Mouse (Mus musculus) ES-Bruce4 (cell line): ENCODE measurements around the gene Hspb9. TPM values are rescaled to one million over a fixed set of nuclear protein-coding genes. Genes with fewer than 3 reads are reported as not detected.

ENCODE experiments used
- H3K27ac ChIP-seq: 2 replicates; pipeline ENCODE4 v1.5.1; 2012; ENCODE audit warnings: low read length, inconsistent platforms; ENCODE audit not compliant: insufficient read depth
- H3K27me3 ChIP-seq: 2 replicates; pipeline ENCODE4 v1.6.1; 2012; ENCODE audit warnings: mild to moderate bottlenecking, low read length, inconsistent platforms; ENCODE audit not compliant: control insufficient read depth, poor library complexity, insufficient read depth, severe bottlenecking
- H3K36me3 ChIP-seq: 2 replicates; pipeline ENCODE4 v1.6.1; 2012; ENCODE audit warnings: inconsistent platforms, mild to moderate bottlenecking, low read length, moderate library complexity; ENCODE audit not compliant: control insufficient read depth, poor library complexity, insufficient read depth, severe bottlenecking
- H3K4me1 ChIP-seq: one replicate; pipeline ENCODE4 v1.8.1; 2011; ENCODE audit warnings: low read length; ENCODE audit not compliant: control insufficient read depth, insufficient read depth
- H3K4me3 ChIP-seq: 2 replicates; pipeline ENCODE4 v1.5.1; 2011; ENCODE audit warnings: low read depth, mild to moderate bottlenecking, low read length
- H3K9ac ChIP-seq: 2 replicates; pipeline ENCODE4 v1.6.1; 2012; ENCODE audit warnings: low read depth, mild to moderate bottlenecking, inconsistent platforms; ENCODE audit not compliant: poor library complexity, severe bottlenecking
- H3K9me3 ChIP-seq: replicated peaks from 2 replicates; pipeline ENCODE4 v1.6.1; 2012; ENCODE audit warnings: mild to moderate bottlenecking, low read length, inconsistent platforms; ENCODE audit not compliant: control insufficient read depth, poor library complexity, insufficient read depth, severe bottlenecking
- CTCF ChIP-seq: IDR thresholded peaks from one replicate; pipeline ENCODE4 v1.8.1; 2011; ENCODE audit warnings: low read depth, low read length
- EP300 ChIP-seq: IDR thresholded peaks from 2 replicates; pipeline ENCODE4 v1.6.1; 2011; ENCODE audit warnings: low read depth, low read length; ENCODE audit not compliant: insufficient read depth
- POLR2A ChIP-seq: IDR thresholded peaks from one replicate; pipeline ENCODE4 v1.8.1; 2011; ENCODE audit warnings: low read length; ENCODE audit not compliant: insufficient read depth
- polyA plus RNA-seq: library from polyadenylated mRNA; stranded (reverse); fragments of >200 nt; gene quantifications from 2 replicates; pipeline ENCODE4 v1.2.4, GENCODE M21; 2011; ENCODE audit warnings: low read depth; ENCODE audit not compliant: missing spikeins, insufficient read depth, insufficient read length

Gene Hspb9
- polyA plus RNA-seq, 1 experiment, result not detected

DNA sequence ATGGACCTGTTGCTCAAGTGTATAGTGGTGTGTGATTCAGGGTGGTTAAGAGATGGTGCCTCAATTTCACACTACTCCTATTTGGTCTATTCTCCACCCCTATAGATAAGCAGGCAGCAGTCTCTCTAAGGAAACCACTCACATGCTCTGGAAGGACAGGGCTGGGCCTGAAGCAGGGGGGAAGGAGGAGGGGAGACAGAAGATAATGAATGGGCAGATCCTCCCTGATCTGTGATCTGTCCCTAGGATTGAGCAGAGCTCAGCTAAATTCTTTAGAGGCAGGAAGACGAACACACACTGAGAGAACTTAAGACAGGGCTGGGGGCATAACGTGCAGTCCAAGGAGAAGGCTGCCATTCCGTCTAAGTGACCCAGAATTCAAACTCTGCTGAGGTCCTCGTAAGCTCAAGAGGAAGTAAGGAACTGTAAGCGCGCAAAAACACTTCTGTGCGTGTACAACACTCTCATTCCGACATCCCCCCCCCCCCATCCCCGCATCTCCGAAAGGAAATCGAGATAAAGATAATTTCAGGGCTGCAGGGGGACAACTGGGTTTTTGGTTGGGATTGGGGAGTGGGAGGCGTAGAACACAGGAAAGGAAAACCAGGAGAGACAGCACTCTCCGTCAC lies 23.6 kb downstream of the Hspb9 start:
- Histone ChIP-seq H3K4me1 (no peaks in the 10 kb centered on the region), H3K9me3 (no peaks in the 10 kb centered on the region), H3K27ac (no peak overlapping the region), H3K27me3 (no peaks in the 10 kb centered on the region), H3K4me3 (peak overlapping the region; percentile 92), H3K36me3 (peaks cover 2% of the 10 kb centered on the region), H3K9ac (peak overlapping the region; percentile 93)
- no peak for TF ChIP-seq POLR2A
- no peak for TF ChIP-seq EP300
- no peak for TF ChIP-seq CTCF

DNA sequence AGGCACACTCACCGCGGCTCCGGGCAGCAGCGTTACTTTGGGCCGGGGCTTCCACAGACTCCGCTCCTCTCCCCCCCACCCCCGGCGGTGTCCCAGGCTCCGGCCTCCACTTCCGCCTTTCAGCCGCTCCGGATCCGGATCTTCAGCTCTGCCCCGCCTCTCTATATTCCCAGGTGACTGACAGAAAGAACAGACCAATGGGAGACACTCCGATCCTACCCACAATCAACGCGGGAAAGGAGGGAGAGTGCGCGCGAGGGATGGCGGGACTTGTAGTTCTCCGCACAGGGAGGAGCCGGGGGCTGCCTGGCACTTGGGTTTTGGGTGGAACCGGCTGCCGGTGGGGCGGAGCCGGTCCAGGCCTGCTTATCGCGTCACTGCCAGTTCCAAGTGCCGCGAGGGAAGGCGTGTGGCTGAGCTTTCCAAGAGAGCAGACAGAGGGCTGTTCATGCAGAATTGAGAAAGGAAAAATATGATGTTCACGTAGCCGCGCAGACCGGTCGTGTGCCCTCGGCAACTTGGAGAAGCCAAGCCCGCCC lies 24.5 kb downstream of the Hspb9 start, which contains the start of gene Rab5c:
Gene Rab5c, minus strand, starts transcription at position 150 of the 539 bp plus-strand sequence.
- no peaks in the 10 kb centered on the region for H3K9me3 ChIP-seq
- peak within 1 kb of the TSS; percentile 92 for H3K4me3 ChIP-seq
- no peaks in the 10 kb centered on the region; the same call in 1 of the 2 replicates for H3K36me3 ChIP-seq
- H3K27ac ChIP-seq, result 0 out of 2 replicates have a peak within 1 kb of the TSS, but pooled peaks have one; percentile 12
- H3K4me1 ChIP-seq, result no peaks in the 10 kb centered on the region
- no peak for TF ChIP-seq CTCF
- TF ChIP-seq POLR2A, result peak; percentile 83
- peak within 1 kb of the TSS; percentile 93 for H3K9ac ChIP-seq
- no peaks in the 10 kb centered on the region for H3K27me3 ChIP-seq

DNA sequence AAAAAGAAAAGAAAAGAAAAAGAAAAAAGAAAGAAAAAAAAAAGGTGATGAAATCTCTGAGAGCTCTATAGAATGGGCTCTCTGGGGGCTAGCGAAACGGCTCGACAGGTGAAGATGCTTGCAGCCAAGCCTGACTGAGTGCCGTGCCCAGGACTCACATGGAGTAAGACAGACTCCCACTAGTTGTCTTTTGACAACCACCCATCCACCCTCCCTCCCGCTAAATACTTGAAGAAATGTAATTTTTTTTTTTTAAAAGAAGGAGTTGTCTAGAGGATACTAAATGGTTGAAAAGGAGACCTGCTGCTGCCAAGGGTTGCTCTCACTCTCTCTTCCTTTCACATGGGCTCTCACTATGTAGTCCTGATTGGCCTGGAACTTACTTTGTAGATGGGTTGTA lies 25.1 kb downstream of the Hspb9 start:
- Histone ChIP-seq H3K36me3 (no peaks in the 10 kb centered on the region; the same call in 1 of the 2 replicates), H3K9me3 (no peaks in the 10 kb centered on the region), H3K9ac (peak overlapping the region; percentile 22), H3K27ac (no peak overlapping the region), H3K4me1 (no peaks in the 10 kb centered on the region), H3K27me3 (no peaks in the 10 kb centered on the region), H3K4me3 (peak overlapping the region; percentile 42; the same call in 1 of the 2 replicates)
- no peak for TF ChIP-seq CTCF
- TF ChIP-seq EP300, result no peak
- TF ChIP-seq POLR2A, result no peak

- Histone ChIP-seq H3K9ac (no peak overlapping the region), H3K4me1 (no peaks in the 10 kb centered on the region), H3K4me3 (no peak overlapping the region), H3K27ac (no peak overlapping the region), H3K27me3 (no peaks in the 10 kb centered on the region), H3K36me3 (no peaks in the 10 kb centered on the region), H3K9me3 (no peaks in the 10 kb centered on the region)
- TF ChIP-seq EP300 (no peak), CTCF (no peak), POLR2A (no peak)
Measured at GRCm38 (mm10) chr11:100741348-100741747, 27.7 kb downstream of the Hspb9 start.

- no peak overlapping the region for H3K9ac ChIP-seq
- H3K36me3 ChIP-seq, result no peaks in the 10 kb centered on the region
Measured at GRCm38 (mm10) chr11:100745085-100745484, 31.4 kb downstream of the Hspb9 start.

GRCm38 (mm10) chr11:100746546-100746945 lies 32.9 kb downstream of the Hspb9 start:
- no peak overlapping the region for H3K27ac ChIP-seq
- no peak overlapping the region for H3K4me3 ChIP-seq
- H3K9ac ChIP-seq, result no peak overlapping the region
- H3K4me1 ChIP-seq, result no peaks in the 10 kb centered on the region
- no peaks in the 10 kb centered on the region for H3K9me3 ChIP-seq
- no peaks in the 10 kb centered on the region for H3K27me3 ChIP-seq
- no peaks in the 10 kb centered on the region for H3K36me3 ChIP-seq
- 0 out of 2 replicates have a peak, but pooled peaks have one; percentile 10 for TF ChIP-seq EP300
- no peak for TF ChIP-seq CTCF

More at GRCm38 (mm10) chr11:100745085-100745484, 31.4 kb downstream of the Hspb9 start:
- Histone ChIP-seq H3K4me1 (no peaks in the 10 kb centered on the region), H3K27ac (no peak overlapping the region), H3K4me3 (no peak overlapping the region), H3K9me3 (no peaks in the 10 kb centered on the region), H3K27me3 (no peaks in the 10 kb centered on the region)
- TF ChIP-seq EP300, result no peak
- peak; percentile 66 for TF ChIP-seq CTCF
- no peak for TF ChIP-seq POLR2A
